8 mouse cellular contexts compared by ENCODE assay signal in genomic region chr1:191838994-191839741, GRCm38 (mm10). TPM values are rescaled to one million over a fixed set of nuclear protein-coding genes. Genes with fewer than 3 reads are reported as not detected.
DNase-seq lines count a peak whose midpoint lies in the region; ATAC-seq and TF ChIP-seq lines count a peak whose summit lies in the region.

No protein-coding gene starts in this region.

- no peak for ATAC-seq in megakaryocyte, adult 5-6 weeks (ENCODE audit: poor library complexity, severe bottlenecking)
- peak; percentile 71 for ATAC-seq in heart, embryonic 12.5 days (ENCODE audit: insufficient number of reproducible peaks, low FRiP score)

- peaks cover 3% of the 10 kb centered on the region for H3K36me3 ChIP-seq in megakaryocyte, embryonic 14.5 days (replicated peaks; ENCODE audit: low read length)
- H3K36me3 ChIP-seq in heart, embryonic 12.5 days: no peaks in the 10 kb centered on the region; the same call in 1 of the 2 replicates
- H3K36me3 ChIP-seq in small intestine, adult 2 months (ENCODE audit: control insufficient read depth, insufficient read depth, low read length): no peaks in the 10 kb centered on the region

- peaks cover 19% of the 10 kb centered on the region for H3K27me3 ChIP-seq in megakaryocyte, embryonic 14.5 days (replicated peaks)
- no peaks in the 10 kb centered on the region; the same call in 1 of the 2 replicates for H3K27me3 ChIP-seq in heart, embryonic 12.5 days (replicated peaks)
- no peaks in the 10 kb centered on the region for H3K27me3 ChIP-seq in small intestine, adult 2 months (ENCODE audit: control insufficient read depth, insufficient read depth, low read length)

- H3K4me1 ChIP-seq in megakaryocyte, embryonic 14.5 days: peaks cover 82% of the 10 kb centered on the region
- peaks cover 20% of the 10 kb centered on the region for H3K4me1 ChIP-seq in heart, embryonic 12.5 days (replicated peaks)
- H3K4me1 ChIP-seq in small intestine, adult 2 months (ENCODE audit: control insufficient read depth, insufficient read depth, insufficient read length, low read length): peaks cover 50% of the 10 kb centered on the region

- H3K9me3 ChIP-seq in megakaryocyte, embryonic 14.5 days: no peaks in the 10 kb centered on the region
- no peaks in the 10 kb centered on the region for H3K9me3 ChIP-seq in heart, embryonic 12.5 days (replicated peaks)

- DNase-seq in kidney, postnatal 10 days: peak; percentile 60
- no peak for DNase-seq in retina, embryonic 14.5 days (ENCODE audit: low spot score)
- no peak for DNase-seq in left cerebral cortex, postnatal 4 days
- DNase-seq in layer of hippocampus, postnatal 14 days (ENCODE audit: low spot score in 2 of 2): no peak

- WGBS in heart, embryonic 12.5 days: 24% methylated on average over 17 of the region's 17 CpGs
- 22% methylated on average over 17 of the region's 17 CpGs for WGBS in small intestine, adult 2 months

- intact Hi-C loops in left cerebral cortex, postnatal 4 days (cut with DNase I): loop anchor here (5.0 kb wide), 2 partner anchors 68 to 123 kb away; partner anchors contain the start of gene Slc30a1

- no peak for TF ChIP-seq CTCF in small intestine, adult 2 months (IDR thresholded peaks at IDR 0.05; ENCODE audit: extremely low read depth, insufficient read length, insufficient replicate concordance, low read depth, low read length)

- no peak overlapping the region for H3K27ac ChIP-seq in heart, embryonic 12.5 days (ENCODE audit: poor library complexity, severe bottlenecking)
- peak overlapping the region; percentile 28; the same call in 1 of the 2 replicates for H3K27ac ChIP-seq in small intestine, adult 2 months (ENCODE audit: insufficient read depth, low read depth, low read length)

- no peak for TF ChIP-seq POLR2A in small intestine, adult 2 months (IDR thresholded peaks at IDR 0.05; ENCODE audit: low read depth, low read length)

- 0 out of 2 replicates have a peak overlapping the region, but pooled peaks have one; percentile 17 for H3K9ac ChIP-seq in heart, embryonic 12.5 days

- peak overlapping the region; percentile 78 for H3K4me3 ChIP-seq in megakaryocyte, embryonic 14.5 days (replicated peaks)
- H3K4me3 ChIP-seq in heart, embryonic 12.5 days: no peak overlapping the region
- peak overlapping the region; percentile 9; the same call in 1 of the 2 replicates for H3K4me3 ChIP-seq in small intestine, adult 2 months (ENCODE audit: low read depth, low read length)

- peak overlapping the region; percentile 28 for H3K4me2 ChIP-seq in heart, embryonic 12.5 days

RNA-seq across cellular contexts. Expression of gene Nek2, which starts 17.9 kb away (rescaled TPM):
- polyA plus RNA-seq in megakaryocyte, embryonic 14.5 days (2012; ENCODE audit: insufficient read depth, low replicate concordance): 1.6 and 1.7 TPM in 2 replicates
- total RNA-seq in megakaryocyte, adult 5-6 weeks (2015): 19.9 and 25.9 TPM in 2 replicates
- 33.7 and 45.2 TPM in 2 replicates for total RNA-seq in megakaryocyte, adult 5-6 weeks (2017)
- polyA plus RNA-seq in heart, embryonic 12.5 days (2016; fragmentation: Nextera tagmentation; extraction: Ambion mirVana): 37.9 and 39.5 TPM in 2 replicates
- 1.7 and 5.5 TPM in 2 replicates for polyA plus RNA-seq in small intestine, adult 2 months (2012; rRNA removed)
- total RNA-seq in left cerebral cortex, postnatal 4 days (2021): 1 to 10 TPM; 4.8 to 6.1 TPM
- 1 to 10 TPM; 1.6 to 2.9 TPM for total RNA-seq in layer of hippocampus, postnatal 14 days (2021)
